Mouse (Mus musculus): ENCODE data around the gene Slc25a13.

- no peak for TF ChIP-seq CTCF (IDR thresholded peaks at IDR 0.05; ENCODE audit: borderline replicate concordance, extremely low read depth, insufficient read depth, insufficient read length)
- TF ChIP-seq POLR2A (IDR thresholded peaks at IDR 0.05; ENCODE audit: borderline replicate concordance, extremely low read depth, insufficient read depth, insufficient read length, poor library complexity, severe bottlenecking), result no peak
Measured at GRCm38 (mm10) chr6:6242114-6242513, 25.1 kb upstream of the Slc25a13 start.

All from brain, embryonic 14.5 days (tissue).